In genomic region chr2:90533944-90534343, GRCm38 (mm10) we compare ENCODE assay signal across 23 mouse cellular contexts. TPM values are rescaled to one million over a fixed set of nuclear protein-coding genes. Genes with fewer than 3 reads are reported as not detected.
A peak's percentile ranks its signal among the peaks of the same experiment; 100 is the strongest.
DNase-seq lines count a peak whose midpoint lies in the region; ATAC-seq and TF ChIP-seq lines count a peak whose summit lies in the region.
"Had no signal": no experiment of that assay in that cellular context is flagged by ENCODE, and none has a peak within 500 bp of the region (broad histone marks: within the 10 kb centered on the region; RNA-seq: fewer than 3 reads in every experiment).

No protein-coding gene starts in this region.

- peak; percentile 30 for TF ChIP-seq CTCF in intestine, postnatal 0 days (IDR thresholded peaks at IDR 0.05; ENCODE audit: low read depth)

- H3K4me1 ChIP-seq in intestine, postnatal 0 days (replicated peaks; ENCODE audit: control insufficient read depth, insufficient read depth, low read length), result no peaks in the 10 kb centered on the region
- H3K4me1 ChIP-seq in intestine, embryonic 16.5 days (ENCODE audit: control insufficient read depth, insufficient read depth, low read length), result peaks cover 8% of the 10 kb centered on the region; the same call in 1 of the 2 replicates
- peaks cover 98% of the 10 kb centered on the region for H3K4me1 ChIP-seq in megakaryocyte, embryonic 14.5 days
- H3K4me1 ChIP-seq: limb, embryonic 10.5 days had no signal

- no peak overlapping the region for H3K27ac ChIP-seq in intestine, postnatal 0 days (ENCODE audit: low read depth, low read length)
- H3K27ac ChIP-seq in intestine, embryonic 16.5 days (ENCODE audit: low read length), result no peak overlapping the region
- H3K27ac ChIP-seq: heart, adult 2 months; heart, embryonic 13.5 days; hindbrain, postnatal 0 days; kidney, postnatal 0 days; limb, embryonic 10.5 days; macrophage; midbrain, embryonic 12.5 days had no signal

- ATAC-seq in intestine, postnatal 0 days, result no peak
- ATAC-seq in intestine, embryonic 16.5 days, result no peak
- no peak for ATAC-seq in megakaryocyte, adult 5-6 weeks (ENCODE audit: poor library complexity, severe bottlenecking)
- no peak for ATAC-seq in inflammation-experienced regulatory T-cells, adult 6 months
- ATAC-seq: forebrain, postnatal 0 days; hindbrain, postnatal 0 days had no signal

- no peak overlapping the region for H3K4me2 ChIP-seq in intestine, postnatal 0 days (replicated peaks; ENCODE audit: low read depth)
- H3K4me2 ChIP-seq in intestine, embryonic 16.5 days (ENCODE audit: low read depth, low read length), result no peak overlapping the region
- H3K4me2 ChIP-seq: heart, embryonic 13.5 days; midbrain, embryonic 12.5 days had no signal

- H3K9ac ChIP-seq in intestine, postnatal 0 days (ENCODE audit: low read depth, low read length), result no peak overlapping the region
- no peak overlapping the region for H3K9ac ChIP-seq in intestine, embryonic 16.5 days (ENCODE audit: low read depth, low read length)
- H3K9ac ChIP-seq: forebrain, postnatal 0 days; heart, embryonic 13.5 days; midbrain, embryonic 12.5 days had no signal

- H3K27me3 ChIP-seq in intestine, postnatal 0 days (replicated peaks; ENCODE audit: control insufficient read depth, insufficient read depth, low read length), result no peaks in the 10 kb centered on the region
- H3K27me3 ChIP-seq in intestine, embryonic 16.5 days (replicated peaks; ENCODE audit: control insufficient read depth, insufficient read depth, low read length), result no peaks in the 10 kb centered on the region
- H3K27me3 ChIP-seq in megakaryocyte, embryonic 14.5 days (replicated peaks), result no peaks in the 10 kb centered on the region
- H3K27me3 ChIP-seq in splenic B cell, adult 2 months (ENCODE audit: control insufficient read depth, insufficient read depth, low read length, poor library complexity, severe bottlenecking), result no peaks in the 10 kb centered on the region
- H3K27me3 ChIP-seq: heart, embryonic 13.5 days; midbrain, embryonic 12.5 days had no signal

- H3K4me3 ChIP-seq in intestine, postnatal 0 days (ENCODE audit: low read depth, low read length), result no peak overlapping the region
- H3K4me3 ChIP-seq in intestine, embryonic 16.5 days (ENCODE audit: low read length), result no peak overlapping the region
- H3K4me3 ChIP-seq in megakaryocyte, embryonic 14.5 days (replicated peaks), result peak overlapping the region; percentile 60
- H3K4me3 ChIP-seq: heart, adult 2 months; heart, embryonic 13.5 days; limb, embryonic 10.5 days; midbrain, embryonic 12.5 days had no signal

- H3K36me3 ChIP-seq in intestine, postnatal 0 days (ENCODE audit: control insufficient read depth, insufficient read depth), result no peaks in the 10 kb centered on the region
- no peaks in the 10 kb centered on the region for H3K36me3 ChIP-seq in intestine, embryonic 16.5 days (ENCODE audit: control insufficient read depth, insufficient read depth, low read length)
- H3K36me3 ChIP-seq in megakaryocyte, embryonic 14.5 days (replicated peaks; ENCODE audit: low read length), result peaks cover 93% of the 10 kb centered on the region
- no peaks in the 10 kb centered on the region; the same call in 1 of the 2 replicates for H3K36me3 ChIP-seq in splenic B cell, adult 2 months (ENCODE audit: control insufficient read depth, insufficient read depth, low read length, poor library complexity, severe bottlenecking)
- H3K36me3 ChIP-seq: heart, embryonic 13.5 days; limb, embryonic 10.5 days; midbrain, embryonic 12.5 days had no signal

- no peaks in the 10 kb centered on the region for H3K9me3 ChIP-seq in intestine, postnatal 0 days (ENCODE audit: control insufficient read depth)
- no peaks in the 10 kb centered on the region for H3K9me3 ChIP-seq in intestine, embryonic 16.5 days (ENCODE audit: control insufficient read depth, low read length)
- no peaks in the 10 kb centered on the region for H3K9me3 ChIP-seq in megakaryocyte, embryonic 14.5 days
- H3K9me3 ChIP-seq: heart, embryonic 13.5 days; limb, embryonic 10.5 days; midbrain, embryonic 12.5 days had no signal

- WGBS in intestine, postnatal 0 days, result 96% methylated on average over 7 of the region's 7 CpGs
- 90% methylated on average over 7 of the region's 7 CpGs for WGBS in intestine, embryonic 16.5 days

- peak; percentile 31 for DNase-seq in ES-CJ7 (ENCODE audit: low read depth, low spot score)
- DNase-seq in splenic B cell, adult 2 months (ENCODE audit: low read depth, low spot score), result peak; percentile 57
- DNase-seq: adrenal gland, adult 2 months; cerebellum, adult 11-12 months; cerebellum, postnatal 14 days; forebrain, postnatal 0 days; gastrocnemius, postnatal 14 days; heart, adult 2 months; heart, postnatal 14 days; kidney, adult 18-20 months; lung, adult 2 months; thymus, postnatal 14 days had no signal

RNA-seq across cellular contexts. Expression of gene Ptprj, which starts 46.5 kb away (rescaled TPM):
- 3.5 and 4.0 TPM in 2 replicates for polyA plus RNA-seq in intestine, postnatal 0 days (2015; fragmentation: Nextera tagmentation; extraction: Ambion mirVana)
- 3.5 TPM in 2 replicates for polyA plus RNA-seq in intestine, embryonic 16.5 days (2015; fragmentation: Nextera tagmentation; extraction: Ambion mirVana)
- polyA plus RNA-seq in megakaryocyte, embryonic 14.5 days (2012; ENCODE audit: insufficient read depth, low replicate concordance), result 2.2 and 8.7 TPM in 2 replicates
- 103 and 104 TPM in 2 replicates for total RNA-seq in megakaryocyte, adult 5-6 weeks (2015)
- total RNA-seq in megakaryocyte, adult 5-6 weeks (2017), result 94.7 and 107 TPM in 2 replicates
- polyA plus RNA-seq in inflammation-experienced regulatory T-cells, adult 6 months (2017; shearing (Covaris generic)), result 1 to 10 TPM; 4.2 to 5.4 (median 4.8) TPM
